Mouse (Mus musculus) lung, embryonic 14.5 days (tissue): ENCODE data around the gene Mpped2. TPM values are rescaled to one million over a fixed set of nuclear protein-coding genes. Genes with fewer than 3 reads are reported as not detected.

Source experiments
- ATAC-seq: fragments of 200-750 bp; cut with Nextera tagmentation; 2 replicates; pipeline ENCODE4 v1.8.0; 2017; ENCODE audit warnings: mild to moderate bottlenecking, moderate TSS enrichment, moderate library complexity; ENCODE audit not compliant: insufficient read depth
- DNase-seq: peaks from one replicate; pipeline ENCODE4 v3.0.0-alpha.2; 2015
- H3K27ac ChIP-seq: fragments of 300-500 bp; sonication (generic); 2 replicates; pipeline ENCODE4 v1.5.1; 2014; ENCODE audit warnings: low read depth, mild to moderate bottlenecking, moderate library complexity
- H3K27me3 ChIP-seq: fragments of 300-500 bp; sonication (generic); 2 replicates; pipeline ENCODE4 v1.6.1; 2014; ENCODE audit warnings: low read length, control low read depth; ENCODE audit not compliant: insufficient read depth
- H3K36me3 ChIP-seq: fragments of 300-500 bp; sonication (generic); 2 replicates; pipeline ENCODE4 v1.6.1; 2014; ENCODE audit warnings: control low read depth; ENCODE audit not compliant: insufficient read depth
- H3K4me1 ChIP-seq: fragments of 300-500 bp; sonication (generic); 2 replicates; pipeline ENCODE4 v1.6.1; 2014; ENCODE audit warnings: antibody characterized with exemption, control low read depth; ENCODE audit not compliant: insufficient read depth
- H3K4me2 ChIP-seq: fragments of 300-500 bp; sonication (generic); 2 replicates; pipeline ENCODE4 v1.6.1; 2014; ENCODE audit warnings: mild to moderate bottlenecking
- H3K4me3 ChIP-seq: fragments of 300-500 bp; sonication (generic); 2 replicates; pipeline ENCODE4 v1.5.1; 2014; ENCODE audit warnings: low read depth, low read length
- H3K9ac ChIP-seq: fragments of 300-500 bp; sonication (generic); 2 replicates; pipeline ENCODE4 v1.6.1; 2014
- H3K9me3 ChIP-seq: fragments of 300-500 bp; sonication (generic); 2 replicates; pipeline ENCODE4 v1.6.1; 2016; ENCODE audit warnings: low read depth, low read length, control low read depth
- CTCF ChIP-seq: IDR thresholded peaks from 2 replicates; pipeline ENCODE4 v1.5.1; 2016; ENCODE audit warnings: antibody characterized with exemption, low read depth
- WGBS: fragments of 180-500 bp; shearing (Covaris S2); extraction: QIAGEN DNeasy Blood & Tissue Kit; methylation state at CpG from one replicate; pipeline ENCODE4 v1.1.7; 2014; 5-methylcytosine and 5-hydroxymethylcytosine counted together
- polyA plus RNA-seq: library from polyadenylated mRNA; unstranded; fragments of >200 nt; fragmentation: Nextera tagmentation; extraction: Ambion mirVana; gene quantifications from 2 replicates; pipeline ENCODE4 v1.2.1, GENCODE M21; 2014

The Mpped2 gene
- polyA plus RNA-seq, 1 experiment from 2014 or later, result 33.3 TPM

DNA sequence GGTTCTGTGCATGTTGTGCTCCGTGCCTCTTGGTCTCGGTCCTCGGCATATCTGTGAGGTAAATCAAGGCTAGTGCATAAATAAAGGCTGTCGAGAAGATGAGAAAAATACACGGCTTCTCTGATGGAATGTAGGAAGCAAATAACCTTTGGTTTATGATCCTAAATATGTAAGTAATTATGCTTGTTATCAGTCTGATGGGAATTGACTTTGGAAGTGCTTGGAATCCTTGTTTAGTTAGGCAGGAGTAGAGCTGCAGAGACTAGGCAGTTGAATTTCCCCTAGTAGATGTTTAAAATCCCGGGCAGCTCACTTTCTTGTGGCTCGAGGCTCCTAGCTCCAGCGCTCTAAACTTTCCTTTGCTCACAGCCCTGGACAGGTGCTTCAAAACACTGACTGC lies 69.9 kb downstream of the Mpped2 start:
- no peak overlapping the region for H3K27ac ChIP-seq
- H3K27me3 ChIP-seq, result no peaks in the 10 kb centered on the region
- no peaks in the 10 kb centered on the region for H3K36me3 ChIP-seq
- TF ChIP-seq CTCF, result no peak
- DNase-seq (no peak), ATAC-seq (no peak)
- no peak overlapping the region for H3K4me2 ChIP-seq
- H3K4me1 ChIP-seq, result no peaks in the 10 kb centered on the region
- no peak overlapping the region for H3K9ac ChIP-seq
- H3K9me3 ChIP-seq, result no peaks in the 10 kb centered on the region
- no peak overlapping the region for H3K4me3 ChIP-seq
- 66% methylated on average over 8 of the region's 8 CpGs for WGBS

DNA sequence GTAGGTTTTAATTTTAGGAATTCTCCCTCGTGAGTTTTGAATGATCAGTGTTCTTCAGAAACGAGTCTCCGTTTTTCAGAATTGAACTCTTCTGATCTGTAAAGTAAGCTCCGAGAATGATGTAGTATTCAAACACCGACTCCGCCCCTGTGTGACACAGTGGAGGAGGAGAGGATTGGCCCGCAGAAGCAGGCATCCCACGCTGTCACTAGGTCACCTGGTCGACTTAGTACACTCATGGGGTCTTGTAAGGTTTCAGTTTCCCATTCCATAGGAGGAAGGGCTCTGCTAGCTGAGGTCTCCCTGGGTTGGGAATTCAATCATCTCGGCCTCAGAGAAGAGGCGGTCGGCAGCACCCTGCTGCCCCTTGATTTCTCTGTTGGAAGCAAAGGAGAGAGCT lies 76.2 kb downstream of the Mpped2 start:
- H3K27me3 ChIP-seq, result no peaks in the 10 kb centered on the region
- no peaks in the 10 kb centered on the region for H3K4me1 ChIP-seq
- no peaks in the 10 kb centered on the region for H3K36me3 ChIP-seq
- no peak for TF ChIP-seq CTCF
- no peaks in the 10 kb centered on the region for H3K9me3 ChIP-seq
- WGBS, result 86% methylated on average over 12 of the region's 12 CpGs
- no peak overlapping the region for H3K27ac ChIP-seq
- no peak overlapping the region for H3K9ac ChIP-seq
- no peak for DNase-seq
- ATAC-seq, result no peak
- no peak overlapping the region for H3K4me3 ChIP-seq
- H3K4me2 ChIP-seq, result no peak overlapping the region

DNA sequence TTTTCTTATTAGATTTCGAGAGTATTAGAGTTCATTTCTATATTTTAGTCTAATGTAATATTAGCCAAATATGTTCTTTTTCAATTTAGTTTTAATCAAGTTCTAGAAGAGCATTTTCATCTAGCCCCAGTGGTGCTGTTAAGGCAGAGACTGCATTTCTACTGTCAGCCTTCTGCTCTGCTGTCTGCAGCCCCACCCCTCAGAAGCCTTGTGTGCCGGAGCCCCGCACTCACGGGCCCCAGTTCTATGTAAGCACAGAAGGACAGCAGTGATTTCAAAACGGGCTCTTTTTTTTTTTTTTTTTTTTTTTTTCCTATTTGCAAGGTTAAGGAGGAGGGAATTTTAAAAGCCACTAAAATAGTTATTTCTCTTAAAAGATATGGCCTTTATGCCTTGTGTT lies 79.6 kb downstream of the Mpped2 start:
- Histone ChIP-seq H3K27ac (no peak overlapping the region), H3K9ac (no peak overlapping the region), H3K27me3 (no peaks in the 10 kb centered on the region), H3K4me1 (no peaks in the 10 kb centered on the region), H3K4me3 (no peak overlapping the region), H3K9me3 (no peaks in the 10 kb centered on the region), H3K4me2 (no peak overlapping the region), H3K36me3 (no peaks in the 10 kb centered on the region)
- ATAC-seq (no peak), DNase-seq (no peak)
- no peak for TF ChIP-seq CTCF
- WGBS, result 46% methylated on average over 5 of the region's 5 CpGs

DNA sequence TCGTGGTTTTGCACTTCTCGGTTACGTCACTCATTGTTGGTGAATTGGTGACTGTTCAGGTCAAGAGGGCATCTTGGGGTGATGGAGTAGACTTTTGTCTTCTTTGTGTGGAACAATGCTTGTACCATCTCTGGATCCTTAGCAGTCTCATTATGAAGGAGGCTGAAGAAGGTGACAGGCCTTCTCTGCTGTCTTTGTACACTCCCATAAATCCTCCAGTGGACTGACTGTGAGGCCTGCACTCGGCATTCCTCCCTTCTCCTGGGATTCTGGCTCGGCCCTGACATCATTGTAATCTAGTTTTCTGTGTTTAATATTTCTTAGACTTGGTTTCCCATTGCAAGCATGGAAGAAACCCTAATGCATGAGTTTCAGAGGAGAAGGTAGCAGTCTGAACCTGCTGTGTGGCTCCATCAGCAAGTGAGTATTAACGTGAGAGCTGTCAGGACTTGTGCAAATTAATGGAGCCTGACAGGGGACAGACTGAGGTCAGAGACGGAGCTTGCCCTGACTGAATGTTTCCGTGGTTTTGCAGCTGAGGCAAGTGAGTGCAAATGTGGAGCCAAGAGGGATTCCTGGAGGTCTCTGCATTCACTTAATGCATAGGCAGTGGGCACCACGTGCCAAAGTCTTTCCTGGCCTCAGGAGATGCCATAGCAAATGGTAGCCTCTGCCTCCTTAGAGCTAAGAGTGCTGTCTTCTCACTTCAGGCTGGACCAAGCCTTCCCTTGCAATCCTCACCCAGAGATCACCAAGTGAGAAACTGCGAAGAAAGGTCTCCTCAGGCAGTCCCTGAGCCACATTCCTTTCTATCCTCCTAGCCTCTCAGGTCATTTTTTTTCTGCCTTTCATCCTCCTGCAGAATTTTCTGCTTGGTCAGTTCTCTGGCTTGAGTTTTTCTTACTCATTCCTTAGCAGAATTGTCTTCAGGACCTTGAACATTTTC lies 81.5 kb downstream of the Mpped2 start:
- H3K27me3 ChIP-seq, result no peaks in the 10 kb centered on the region
- H3K27ac ChIP-seq, result no peak overlapping the region
- no peaks in the 10 kb centered on the region for H3K4me1 ChIP-seq
- H3K9ac ChIP-seq, result no peak overlapping the region
- no peak for TF ChIP-seq CTCF
- no peak overlapping the region for H3K4me3 ChIP-seq
- ATAC-seq, result no peak
- no peak overlapping the region for H3K4me2 ChIP-seq
- H3K36me3 ChIP-seq, result no peaks in the 10 kb centered on the region
- DNase-seq, result no peak
- H3K9me3 ChIP-seq, result no peaks in the 10 kb centered on the region
- WGBS, result 46% methylated on average over 10 of the region's 10 CpGs

DNA sequence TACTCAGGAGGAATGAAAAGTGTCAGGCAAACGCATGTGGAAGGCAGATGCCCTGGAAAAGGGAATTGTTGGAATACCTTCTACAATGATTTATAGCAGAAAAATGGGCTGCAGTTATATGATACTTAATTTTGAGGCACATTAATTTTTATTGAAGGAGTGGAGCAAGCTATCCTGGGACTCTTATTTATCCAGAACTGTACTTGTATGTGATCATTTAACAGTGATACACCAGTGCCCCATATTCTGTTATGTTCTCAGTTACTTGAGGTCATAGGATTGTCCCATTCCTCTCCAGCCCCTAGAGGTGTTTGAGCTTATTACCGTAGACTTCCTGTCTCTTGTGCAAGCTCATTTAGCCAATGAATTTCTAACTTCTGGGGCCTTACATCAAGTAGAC lies 82.9 kb downstream of the Mpped2 start:
- no peaks in the 10 kb centered on the region for H3K27me3 ChIP-seq
- H3K9me3 ChIP-seq, result no peaks in the 10 kb centered on the region
- H3K4me1 ChIP-seq, result no peaks in the 10 kb centered on the region
- H3K4me3 ChIP-seq, result no peak overlapping the region
- no peaks in the 10 kb centered on the region for H3K36me3 ChIP-seq
- 78% methylated on average over 2 of the region's 2 CpGs for WGBS
- H3K9ac ChIP-seq, result no peak overlapping the region
- no peak for DNase-seq
- no peak overlapping the region for H3K4me2 ChIP-seq
- no peak overlapping the region for H3K27ac ChIP-seq
- no peak for ATAC-seq
- TF ChIP-seq CTCF, result no peak

DNA sequence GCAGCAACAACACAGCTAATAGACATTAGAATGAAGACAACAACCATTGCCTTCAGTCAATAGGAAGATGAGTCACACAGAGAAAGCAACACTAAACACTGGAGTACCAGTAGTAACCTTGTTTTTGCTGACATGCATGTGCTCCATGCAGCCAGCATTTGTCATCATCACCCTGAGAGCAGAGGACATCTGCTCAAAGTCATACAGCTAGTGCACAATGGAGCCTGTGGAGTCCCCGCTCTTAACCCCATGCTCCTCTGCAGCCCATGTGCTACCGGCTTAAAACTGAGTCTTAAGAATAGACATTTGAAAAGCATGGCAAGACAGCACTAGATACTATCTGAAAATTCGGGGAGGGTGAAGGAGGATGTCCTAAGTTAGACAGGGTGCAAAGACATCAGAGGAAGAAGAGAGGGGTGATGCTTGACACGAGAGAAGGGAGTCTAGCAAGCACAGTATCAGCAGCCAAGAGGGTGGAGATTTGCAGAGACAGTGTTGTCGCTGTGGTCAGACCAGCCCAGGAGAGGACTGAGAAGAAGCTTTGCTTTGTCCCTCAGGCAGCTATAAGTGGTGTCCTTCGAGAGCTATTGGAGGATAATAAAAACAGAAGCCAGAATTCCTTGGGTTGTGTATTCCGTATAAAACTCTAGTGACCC lies 85.9 kb downstream of the Mpped2 start:
- TF ChIP-seq CTCF, result no peak
- ATAC-seq, result peak; percentile 81
- H3K4me2 ChIP-seq, result no peak overlapping the region
- no peaks in the 10 kb centered on the region for H3K27me3 ChIP-seq
- peak; percentile 43 for DNase-seq
- H3K27ac ChIP-seq, result no peak overlapping the region
- 54% methylated on average over 7 of the region's 7 CpGs for WGBS
- no peaks in the 10 kb centered on the region for H3K4me1 ChIP-seq
- H3K36me3 ChIP-seq, result no peaks in the 10 kb centered on the region
- H3K9me3 ChIP-seq, result no peaks in the 10 kb centered on the region
- no peak overlapping the region for H3K9ac ChIP-seq
- H3K4me3 ChIP-seq, result no peak overlapping the region
